Mouse (Mus musculus) stomach, embryonic 15.5 days (tissue): ENCODE results near the gene Tat. TPM values are rescaled to one million over a fixed set of nuclear protein-coding genes. Genes with fewer than 3 reads are reported as not detected.
A peak's percentile ranks its signal among the peaks of the same experiment; 100 is the strongest.

ENCODE experiments used
- ATAC-seq: fragments of 200-750 bp; cut with Nextera tagmentation; 2 replicates; pipeline ENCODE4 v1.8.0; 2017; ENCODE audit warnings: low read depth, moderate number of reproducible peaks, moderate TSS enrichment; ENCODE audit not compliant: insufficient read depth, low FRiP score
- H3K27ac ChIP-seq: fragments of 300-500 bp; sonication (generic); 2 replicates; pipeline ENCODE4 v1.5.1; 2015; ENCODE audit warnings: mild to moderate bottlenecking, inconsistent platforms
- H3K27me3 ChIP-seq: fragments of 300-500 bp; sonication (generic); replicated peaks from 2 replicates; pipeline ENCODE4 v1.6.1; 2015; ENCODE audit warnings: inconsistent platforms
- H3K36me3 ChIP-seq: fragments of 300-500 bp; sonication (generic); 2 replicates; pipeline ENCODE4 v1.6.1; 2015; ENCODE audit warnings: inconsistent platforms
- H3K4me1 ChIP-seq: fragments of 300-500 bp; sonication (generic); 2 replicates; pipeline ENCODE4 v1.6.1; 2015; ENCODE audit warnings: inconsistent platforms
- H3K4me2 ChIP-seq: fragments of 300-500 bp; sonication (generic); 2 replicates; pipeline ENCODE4 v1.6.1; 2015; ENCODE audit warnings: mild to moderate bottlenecking, inconsistent platforms
- H3K4me3 ChIP-seq: fragments of 300-500 bp; sonication (generic); replicated peaks from 2 replicates; pipeline ENCODE4 v1.5.1; 2015; ENCODE audit warnings: inconsistent platforms
- H3K9ac ChIP-seq: fragments of 300-500 bp; sonication (generic); 2 replicates; pipeline ENCODE4 v1.6.1; 2015; ENCODE audit warnings: inconsistent platforms
- H3K9me3 ChIP-seq: fragments of 300-500 bp; sonication (generic); 2 replicates; pipeline ENCODE4 v1.6.1; 2016; ENCODE audit warnings: inconsistent platforms
- WGBS: fragments of 180-500 bp; shearing (Covaris S2); methylation state at CpG from one replicate; pipeline ENCODE4 v1.1.7; 2015; 5-methylcytosine and 5-hydroxymethylcytosine counted together
- polyA plus RNA-seq: library from polyadenylated mRNA; unstranded; fragments of >200 nt; fragmentation: Nextera tagmentation; extraction: Ambion mirVana; gene quantifications from 2 replicates; pipeline ENCODE4 v1.2.1, GENCODE M21; 2015

The Tat gene
- polyA plus RNA-seq, 1 experiment from 2014 or later: not detected

DNA sequence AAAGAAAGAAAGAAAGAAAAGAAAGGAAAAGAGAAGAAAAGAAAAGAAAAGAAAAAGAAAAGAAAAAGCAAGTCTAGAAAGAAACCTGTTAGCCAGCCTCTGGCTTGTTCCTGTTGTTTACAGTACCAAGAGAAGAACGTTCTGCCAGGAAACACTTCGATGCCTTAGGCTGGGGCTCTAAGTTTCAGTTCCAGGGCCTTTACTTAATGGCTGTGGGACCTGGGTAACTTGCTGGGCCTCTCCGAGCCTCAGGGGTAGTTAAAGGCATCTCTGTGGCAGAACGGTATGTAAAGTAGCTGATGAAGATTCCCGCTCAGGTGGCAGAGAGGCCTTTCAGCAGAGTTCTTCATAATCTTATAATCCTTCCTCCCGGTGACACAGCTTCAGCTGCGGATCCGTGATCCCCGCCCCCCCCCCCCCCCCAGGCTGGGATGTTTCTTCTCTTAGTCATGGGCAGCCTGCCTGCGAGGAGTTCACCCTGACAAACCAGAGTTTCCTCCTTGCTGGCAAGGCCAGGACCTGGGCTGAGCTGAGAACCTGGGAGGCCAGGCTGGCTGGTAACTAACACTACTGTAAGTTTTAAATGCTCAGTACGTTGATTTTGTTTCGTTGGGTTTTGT is 32.1 kb upstream of the Tat start:
- WGBS: 26% methylated on average over 12 of the region's 12 CpGs
- no peak for ATAC-seq
- peaks cover 17% of the 10 kb centered on the region for H3K27me3 ChIP-seq
- no peak overlapping the region for H3K9ac ChIP-seq
- H3K9me3 ChIP-seq: no peaks in the 10 kb centered on the region
- H3K4me1 ChIP-seq: peaks cover 18% of the 10 kb centered on the region; the same call in 1 of the 2 replicates
- no peak overlapping the region for H3K4me3 ChIP-seq
- H3K36me3 ChIP-seq: no peaks in the 10 kb centered on the region
- 0 out of 2 replicates have a peak overlapping the region, but pooled peaks have one; percentile 12 for H3K4me2 ChIP-seq
- H3K27ac ChIP-seq: peak overlapping the region; percentile 49; the same call in 1 of the 2 replicates

DNA sequence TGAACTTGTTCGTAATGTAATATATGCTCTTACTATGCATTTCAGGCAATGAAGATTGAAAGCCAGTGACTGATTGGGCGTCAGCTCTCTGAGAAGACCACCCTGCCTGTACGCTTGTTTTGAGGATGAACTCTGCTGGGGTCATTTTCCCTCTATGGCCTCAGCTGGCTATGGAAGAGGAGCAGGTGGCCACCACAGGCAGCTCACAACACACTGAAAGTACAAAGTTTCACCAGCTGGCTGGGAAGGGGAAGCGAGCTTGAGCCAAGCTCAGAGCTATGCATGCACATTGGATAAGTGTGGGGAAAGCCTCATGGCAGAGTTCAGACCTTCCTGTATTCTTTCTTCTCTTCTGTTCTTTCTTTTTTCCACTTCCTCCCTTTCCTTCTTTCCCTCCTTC is 31.1 kb upstream of the Tat start:
- no peak overlapping the region for H3K4me2 ChIP-seq
- no peaks in the 10 kb centered on the region for H3K9me3 ChIP-seq
- no peak overlapping the region for H3K9ac ChIP-seq
- no peak for ATAC-seq
- 69% methylated on average over 4 of the region's 4 CpGs for WGBS
- H3K27me3 ChIP-seq: peaks cover 17% of the 10 kb centered on the region
- no peak overlapping the region for H3K4me3 ChIP-seq
- H3K4me1 ChIP-seq: peaks cover 18% of the 10 kb centered on the region; the same call in 1 of the 2 replicates
- H3K36me3 ChIP-seq: no peaks in the 10 kb centered on the region
- 0 out of 2 replicates have a peak overlapping the region, but pooled peaks have one; percentile 9 for H3K27ac ChIP-seq

- H3K27me3 ChIP-seq: peaks cover 17% of the 10 kb centered on the region
- H3K27ac ChIP-seq: no peak within 1 kb of the TSS
- 0 out of 2 replicates have a peak, but pooled peaks have one; percentile 61 for ATAC-seq
- peak within 1 kb of the TSS; percentile 75 for H3K4me2 ChIP-seq
- no peak within 1 kb of the TSS for H3K9ac ChIP-seq
- peak within 1 kb of the TSS; percentile 49 for H3K4me3 ChIP-seq
- WGBS: 3% methylated on average over 64 of the region's 64 CpGs
- H3K9me3 ChIP-seq: no peaks in the 10 kb centered on the region
- H3K36me3 ChIP-seq: no peaks in the 10 kb centered on the region
- peaks cover 18% of the 10 kb centered on the region; the same call in 1 of the 2 replicates for H3K4me1 ChIP-seq
Observed at GRCm38 (mm10) chr8:109961693-109962367, 28.4 kb upstream of the Tat start, which contains the start of gene Marveld3. Gene Marveld3 (minus strand): TSS chr8:109962203.

DNA sequence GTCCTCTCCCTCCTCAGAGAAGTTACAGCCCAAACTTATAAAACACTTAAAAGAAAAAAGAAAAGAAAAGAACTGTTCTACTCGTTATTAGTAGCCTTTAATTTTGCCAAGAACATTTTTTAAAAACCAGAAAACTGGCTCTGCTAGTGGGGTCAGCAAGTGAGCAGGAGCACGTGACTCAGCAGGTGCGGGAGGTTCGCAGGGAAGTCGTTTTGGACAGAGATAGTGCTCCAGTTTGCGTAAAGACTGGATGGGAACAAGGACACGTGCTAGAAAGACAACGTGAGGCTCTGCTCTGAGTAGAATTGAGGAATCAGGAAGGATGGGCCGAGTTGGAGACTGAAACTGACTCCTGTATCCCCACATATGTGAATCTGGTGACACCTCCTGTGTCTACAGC is 27.3 kb upstream of the Tat start:
- ATAC-seq: no peak
- H3K9me3 ChIP-seq: no peaks in the 10 kb centered on the region
- peaks cover 11% of the 10 kb centered on the region; the same call in 1 of the 2 replicates for H3K4me1 ChIP-seq
- H3K36me3 ChIP-seq: no peaks in the 10 kb centered on the region
- H3K4me2 ChIP-seq: no peak overlapping the region
- peaks cover 17% of the 10 kb centered on the region for H3K27me3 ChIP-seq
- H3K4me3 ChIP-seq: no peak overlapping the region
- 62% methylated on average over 9 of the region's 9 CpGs for WGBS
- no peak overlapping the region for H3K27ac ChIP-seq
- no peak overlapping the region for H3K9ac ChIP-seq

DNA sequence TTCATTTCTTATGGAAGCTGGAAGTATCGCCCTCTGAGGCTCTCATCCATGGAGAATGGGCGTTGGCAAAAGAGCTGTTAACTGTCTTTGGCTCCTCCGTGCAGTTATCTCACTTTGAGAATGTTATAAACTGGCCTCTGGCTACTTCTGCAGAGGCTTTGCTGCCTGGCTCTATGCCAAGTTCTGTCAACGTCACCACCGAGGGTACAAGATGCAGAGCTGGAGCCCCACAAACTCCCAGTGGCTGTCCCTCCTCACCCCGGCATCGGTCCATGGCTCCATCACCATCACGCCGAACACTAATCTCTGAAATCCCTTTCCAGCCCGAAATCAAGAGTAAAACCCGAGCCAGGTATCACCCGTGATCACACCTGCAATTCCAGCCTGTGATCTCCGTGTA is 26.8 kb upstream of the Tat start:
- H3K27me3 ChIP-seq: peaks cover 17% of the 10 kb centered on the region

GRCm38 (mm10) chr8:109964106-109964505 is 26.1 kb upstream of the Tat start:
- no peak for ATAC-seq
- no peak overlapping the region for H3K9ac ChIP-seq
- H3K27me3 ChIP-seq: peaks cover 22% of the 10 kb centered on the region
- no peaks in the 10 kb centered on the region for H3K9me3 ChIP-seq
- H3K36me3 ChIP-seq: no peaks in the 10 kb centered on the region
- 61% methylated on average over 4 of the region's 4 CpGs for WGBS
- H3K4me3 ChIP-seq: no peak overlapping the region
- H3K27ac ChIP-seq: no peak overlapping the region
- no peak overlapping the region for H3K4me2 ChIP-seq
- peaks cover 11% of the 10 kb centered on the region; the same call in 1 of the 2 replicates for H3K4me1 ChIP-seq

More for the DNA sequence above, 26.8 kb upstream of the Tat start:
- no peaks in the 10 kb centered on the region for H3K36me3 ChIP-seq
- H3K9me3 ChIP-seq: no peaks in the 10 kb centered on the region
- H3K4me3 ChIP-seq: no peak overlapping the region
- 65% methylated on average over 13 of the region's 13 CpGs for WGBS
- no peak for ATAC-seq
- H3K27ac ChIP-seq: no peak overlapping the region
- H3K4me2 ChIP-seq: no peak overlapping the region
- no peak overlapping the region for H3K9ac ChIP-seq
- H3K4me1 ChIP-seq: peaks cover 11% of the 10 kb centered on the region; the same call in 1 of the 2 replicates

DNA sequence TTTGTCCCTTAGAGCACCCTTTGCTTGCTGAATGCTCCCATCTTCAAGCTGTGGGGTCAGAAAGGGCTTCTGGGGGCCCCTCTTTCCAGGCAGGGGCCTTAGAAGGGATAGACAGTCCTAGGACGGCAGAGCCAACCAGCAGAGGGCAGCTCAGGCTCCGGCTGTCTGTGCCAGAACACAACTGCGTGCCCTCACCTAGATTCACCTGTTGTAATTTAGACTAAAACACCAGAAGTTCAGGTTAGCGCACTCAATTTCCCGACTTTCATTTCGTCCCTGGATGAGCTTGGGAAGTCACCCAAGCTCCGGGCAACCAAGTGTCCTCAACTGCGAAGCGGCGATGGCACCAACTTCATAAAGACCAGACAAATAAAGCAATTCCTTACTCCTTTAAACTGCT is 21.4 kb upstream of the Tat start:
- H3K4me2 ChIP-seq: no peak overlapping the region
- H3K36me3 ChIP-seq: no peaks in the 10 kb centered on the region
- no peak for ATAC-seq
- H3K27ac ChIP-seq: no peak overlapping the region
- no peak overlapping the region for H3K9ac ChIP-seq
- WGBS: 51% methylated on average over 10 of the region's 10 CpGs
- H3K27me3 ChIP-seq: peaks cover 11% of the 10 kb centered on the region
- no peaks in the 10 kb centered on the region for H3K4me1 ChIP-seq
- H3K9me3 ChIP-seq: no peaks in the 10 kb centered on the region
- no peak overlapping the region for H3K4me3 ChIP-seq

DNA sequence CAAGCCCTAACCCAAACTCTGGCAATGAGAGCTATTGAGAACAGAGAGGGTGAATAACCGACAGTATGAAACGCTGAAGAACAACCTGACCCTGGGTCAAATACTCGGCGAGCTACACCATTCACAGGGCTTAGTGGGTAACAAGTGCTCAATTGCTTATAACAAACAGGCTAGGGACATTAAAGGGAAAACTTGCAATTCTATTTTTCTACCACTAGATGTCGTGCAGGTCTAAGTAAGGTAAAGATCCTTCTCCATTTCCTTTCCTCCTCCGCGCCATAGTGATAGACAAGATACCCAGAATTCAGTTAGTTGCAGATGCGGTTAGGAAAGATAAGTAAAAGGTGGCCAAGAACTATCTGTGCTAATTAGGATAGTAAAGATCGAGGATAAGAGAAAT is 19.9 kb upstream of the Tat start:
- no peak overlapping the region for H3K9ac ChIP-seq
- H3K4me2 ChIP-seq: no peak overlapping the region
- H3K4me3 ChIP-seq: no peak overlapping the region
- ATAC-seq: no peak
- peaks cover 11% of the 10 kb centered on the region for H3K27me3 ChIP-seq
- no peaks in the 10 kb centered on the region for H3K9me3 ChIP-seq
- WGBS: 6% methylated on average over 9 of the region's 9 CpGs
- H3K36me3 ChIP-seq: no peaks in the 10 kb centered on the region
- H3K4me1 ChIP-seq: no peaks in the 10 kb centered on the region
- H3K27ac ChIP-seq: no peak overlapping the region

- no peak overlapping the region for H3K4me3 ChIP-seq
Observed at GRCm38 (mm10) chr8:109972901-109973300, 17.3 kb upstream of the Tat start.

GRCm38 (mm10) chr8:109979339-109979738 is 10.9 kb upstream of the Tat start:
- no peak overlapping the region for H3K4me3 ChIP-seq
- H3K27ac ChIP-seq: no peak overlapping the region
- H3K9me3 ChIP-seq: no peaks in the 10 kb centered on the region
- H3K9ac ChIP-seq: no peak overlapping the region
- H3K27me3 ChIP-seq: no peaks in the 10 kb centered on the region
- no peak; the same call in 1 of the 2 replicates for ATAC-seq
- H3K4me2 ChIP-seq: no peak overlapping the region
- H3K4me1 ChIP-seq: no peaks in the 10 kb centered on the region
- WGBS: 56% methylated on average over 6 of the region's 6 CpGs
- no peaks in the 10 kb centered on the region for H3K36me3 ChIP-seq

More at GRCm38 (mm10) chr8:109972901-109973300, 17.3 kb upstream of the Tat start:
- ATAC-seq: no peak
- Histone ChIP-seq H3K27ac (no peak overlapping the region), H3K9me3 (no peaks in the 10 kb centered on the region), H3K9ac (no peak overlapping the region), H3K4me2 (no peak overlapping the region), H3K4me1 (no peaks in the 10 kb centered on the region), H3K36me3 (no peaks in the 10 kb centered on the region), H3K27me3 (peaks cover 11% of the 10 kb centered on the region)
- WGBS: 64% methylated on average over 4 of the region's 4 CpGs

DNA sequence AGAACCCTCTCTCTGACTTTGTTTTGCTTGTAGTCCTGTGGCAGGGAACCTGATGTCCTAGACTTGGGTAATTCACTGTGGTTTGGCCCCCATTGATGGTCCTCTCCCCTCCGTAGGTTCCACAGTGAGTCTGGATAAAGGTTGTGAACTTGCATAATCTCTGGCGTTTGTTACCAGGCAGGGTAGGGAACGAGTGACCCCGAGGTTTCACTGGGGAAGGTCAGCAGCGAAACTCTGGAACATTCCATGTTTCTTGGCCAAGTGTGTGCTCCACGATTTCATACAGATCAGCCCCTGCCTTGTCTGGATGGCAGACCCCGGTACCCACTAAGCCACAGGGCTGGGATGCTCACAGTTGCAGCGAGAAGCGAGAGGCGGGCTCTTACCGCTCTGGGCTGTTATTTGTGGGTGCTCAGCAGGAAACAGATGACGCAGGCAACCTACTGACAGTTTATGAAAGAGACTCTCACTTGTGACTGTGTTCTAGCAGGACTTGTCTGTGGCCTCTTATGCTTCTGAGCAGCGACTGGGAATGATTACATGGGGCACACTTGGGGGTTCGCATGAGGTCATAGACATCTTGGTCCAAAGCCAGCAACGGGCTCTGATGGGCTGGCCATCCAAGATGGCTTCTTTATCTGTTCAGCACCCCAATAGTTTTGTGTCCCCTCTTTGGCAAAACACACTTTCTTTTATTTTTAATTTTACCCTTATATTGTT is 7.7 kb upstream of the Tat start:
- no peak overlapping the region for H3K4me3 ChIP-seq
- no peak overlapping the region for H3K4me2 ChIP-seq
- H3K27ac ChIP-seq: no peak overlapping the region
- H3K9ac ChIP-seq: no peak overlapping the region
- H3K9me3 ChIP-seq: no peaks in the 10 kb centered on the region
- 79% methylated on average over 15 of the region's 15 CpGs for WGBS
- H3K4me1 ChIP-seq: no peaks in the 10 kb centered on the region
- no peak for ATAC-seq
- H3K27me3 ChIP-seq: no peaks in the 10 kb centered on the region
- H3K36me3 ChIP-seq: no peaks in the 10 kb centered on the region

DNA sequence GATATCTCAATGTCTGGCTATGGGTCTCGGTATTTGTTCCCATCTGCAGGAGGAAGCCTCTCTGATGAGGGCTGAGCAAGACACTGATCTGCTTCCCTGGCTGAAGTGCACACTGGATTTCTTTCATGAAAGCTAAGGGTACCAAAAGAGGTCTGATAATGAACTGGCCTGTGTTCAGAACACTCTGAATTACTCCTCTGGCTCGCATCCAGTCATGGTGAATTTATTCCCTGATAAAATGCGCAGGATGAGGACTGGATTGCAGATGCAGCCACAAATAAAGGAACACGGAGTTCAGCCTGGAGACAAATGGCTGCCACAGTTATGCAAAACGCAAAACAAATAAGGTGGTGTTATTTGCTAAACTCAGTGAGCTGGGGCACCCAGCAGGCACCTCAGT is 6.3 kb upstream of the Tat start:
- H3K4me3 ChIP-seq: no peak overlapping the region
- ATAC-seq: no peak
- H3K9me3 ChIP-seq: no peaks in the 10 kb centered on the region
- no peak overlapping the region for H3K4me2 ChIP-seq
- WGBS: 29% methylated on average over 5 of the region's 5 CpGs
- H3K9ac ChIP-seq: no peak overlapping the region
- no peaks in the 10 kb centered on the region for H3K36me3 ChIP-seq
- H3K27me3 ChIP-seq: no peaks in the 10 kb centered on the region
- H3K27ac ChIP-seq: no peak overlapping the region
- H3K4me1 ChIP-seq: no peaks in the 10 kb centered on the region
